Mouse (Mus musculus) hindbrain, embryonic 11.5 days (tissue): ENCODE results near the gene Kif26a. TPM values are rescaled to one million over a fixed set of nuclear protein-coding genes. Genes with fewer than 3 reads are reported as not detected.
A peak's percentile ranks its signal among the peaks of the same experiment; 100 is the strongest.

Experiments used
- ATAC-seq: fragments of 200-750 bp; cut with Nextera tagmentation; 2 replicates; pipeline ENCODE4 v1.8.0; 2017; ENCODE audit warnings: mild to moderate bottlenecking, moderate TSS enrichment, moderate library complexity; ENCODE audit not compliant: low FRiP score
- DNase-seq: peaks from one replicate; pipeline ENCODE4 v3.0.0-alpha.2; 2015; ENCODE audit warnings: low spot score
- H3K27ac ChIP-seq: fragments of 300-500 bp; sonication (generic); 2 replicates; pipeline ENCODE4 v1.5.1; 2014; ENCODE audit warnings: mild to moderate bottlenecking, low read depth, low read length
- H3K27me3 ChIP-seq: fragments of 300-500 bp; sonication (generic); 2 replicates; pipeline ENCODE4 v1.6.1; 2014; ENCODE audit warnings: mild to moderate bottlenecking, low read length, moderate library complexity, mixed read lengths; ENCODE audit not compliant: control insufficient read depth, insufficient read depth
- H3K36me3 ChIP-seq: fragments of 300-500 bp; sonication (generic); 2 replicates; pipeline ENCODE4 v1.6.1; 2014; ENCODE audit warnings: mild to moderate bottlenecking, low read length, moderate library complexity, mixed read lengths; ENCODE audit not compliant: control insufficient read depth, insufficient read depth
- H3K4me1 ChIP-seq: fragments of 300-500 bp; sonication (generic); replicated peaks from 2 replicates; pipeline ENCODE4 v1.6.1; 2014; ENCODE audit warnings: low read length, mixed read lengths; ENCODE audit not compliant: control insufficient read depth, insufficient read depth
- H3K4me2 ChIP-seq: fragments of 300-500 bp; sonication (generic); replicated peaks from 2 replicates; pipeline ENCODE4 v1.6.1; 2014; ENCODE audit warnings: mild to moderate bottlenecking, low read depth, low read length
- H3K4me3 ChIP-seq: fragments of 300-500 bp; sonication (generic); 2 replicates; pipeline ENCODE4 v1.5.1; 2014; ENCODE audit warnings: low read depth, low read length
- H3K9ac ChIP-seq: fragments of 300-500 bp; sonication (generic); 2 replicates; pipeline ENCODE4 v1.6.1; 2014; ENCODE audit warnings: low read depth, low read length
- H3K9me3 ChIP-seq: fragments of 300-500 bp; sonication (generic); 2 replicates; pipeline ENCODE4 v1.6.1; 2016; ENCODE audit warnings: low read length; ENCODE audit not compliant: control insufficient read depth
- WGBS: fragments of 180-500 bp; shearing (Covaris S2); extraction: QIAGEN DNeasy Blood & Tissue Kit; methylation state at CpG from one replicate; pipeline ENCODE4 v1.1.7; 2014; 5-methylcytosine and 5-hydroxymethylcytosine counted together
- polyA plus RNA-seq: library from polyadenylated mRNA; unstranded; fragments of >200 nt; fragmentation: Nextera tagmentation; extraction: Ambion mirVana; gene quantifications from 2 replicates; pipeline ENCODE4 v1.2.1, GENCODE M21; 2014

The Kif26a gene
- polyA plus RNA-seq, 1 experiment from 2014 or later = 2.2 TPM

DNA sequence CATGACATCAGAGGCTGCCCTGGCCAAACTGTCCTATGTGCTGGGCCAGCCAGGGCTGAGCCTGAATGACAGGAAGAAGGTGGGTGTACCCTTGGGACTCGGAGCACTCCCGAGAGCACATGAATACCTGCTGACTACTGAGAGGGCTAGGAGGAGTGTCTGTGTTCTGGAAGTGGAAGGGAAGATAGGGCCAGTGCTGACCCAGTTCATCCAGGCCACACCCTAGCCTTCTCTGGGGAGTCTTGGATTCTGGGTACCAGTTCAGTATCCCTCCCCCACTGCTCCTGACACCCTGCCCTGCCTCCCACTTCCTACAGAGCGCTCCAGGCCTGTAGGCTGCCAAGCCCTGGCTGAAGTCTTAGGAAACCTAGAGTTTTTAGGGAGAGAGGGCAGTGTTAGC lies 24.8 kb upstream of the Kif26a start:
- WGBS = 94% methylated on average over 3 of the region's 3 CpGs
- Histone ChIP-seq H3K9ac (no peak overlapping the region), H3K4me3 (no peak overlapping the region), H3K4me2 (no peak overlapping the region), H3K27me3 (0 out of 2 replicates have a peak, but pooled peaks cover 2% of the 10 kb centered on the region), H3K27ac (no peak overlapping the region), H3K36me3 (no peaks in the 10 kb centered on the region), H3K4me1 (no peaks in the 10 kb centered on the region), H3K9me3 (no peaks in the 10 kb centered on the region)
- DNase-seq (no peak), ATAC-seq (no peak)

- Histone ChIP-seq H3K4me1 (no peaks in the 10 kb centered on the region), H3K36me3 (no peaks in the 10 kb centered on the region), H3K9ac (no peak overlapping the region), H3K4me3 (no peak overlapping the region), H3K9me3 (no peaks in the 10 kb centered on the region), H3K27me3 (peaks cover 7% of the 10 kb centered on the region), H3K27ac (no peak overlapping the region), H3K4me2 (no peak overlapping the region)
- ATAC-seq (no peak), DNase-seq (no peak)
- WGBS = 82% methylated on average over 14 of the region's 14 CpGs
Observed at GRCm38 (mm10) chr12:112125903-112126302, 20.1 kb upstream of the Kif26a start.

DNA sequence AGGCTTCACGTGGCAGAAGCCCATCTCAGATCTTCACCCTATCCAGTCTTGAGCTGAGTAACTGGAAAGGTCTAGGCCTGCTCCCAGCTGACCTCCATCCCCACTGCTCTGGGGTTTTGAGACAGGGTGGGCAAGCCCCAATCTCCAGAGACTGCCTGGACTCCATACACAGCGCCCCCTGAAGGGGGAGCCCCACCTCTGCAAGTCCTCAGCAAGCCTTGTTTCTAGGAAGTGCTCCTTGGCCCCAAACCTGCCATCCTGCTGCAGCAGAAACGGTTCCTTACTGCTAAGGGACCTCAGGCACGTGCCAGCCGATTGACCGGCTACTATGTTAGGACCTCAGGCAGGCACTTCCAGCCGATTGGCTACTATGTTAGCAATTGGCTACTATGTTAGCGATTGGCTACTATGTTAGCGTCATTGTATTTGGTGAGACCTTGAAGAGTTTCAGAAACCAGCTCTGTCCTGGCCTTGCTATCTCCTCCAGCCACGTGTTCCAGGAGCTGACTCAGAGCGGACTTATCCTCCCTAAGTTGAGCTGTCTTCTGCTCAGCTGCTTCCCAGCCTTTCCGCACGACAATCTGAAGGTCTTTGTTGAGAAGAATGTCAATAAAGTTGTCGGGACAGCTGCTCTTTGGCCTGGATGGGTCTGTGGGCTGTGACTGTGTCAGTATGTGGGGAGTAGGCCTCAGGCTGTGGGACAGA lies 18.9 kb upstream of the Kif26a start:
- H3K27me3 ChIP-seq = peaks cover 17% of the 10 kb centered on the region

GRCm38 (mm10) chr12:112128526-112128925 lies 17.5 kb upstream of the Kif26a start:
- ATAC-seq (no peak), DNase-seq (no peak)
- H3K4me1 ChIP-seq = no peaks in the 10 kb centered on the region
- H3K4me2 ChIP-seq = no peak overlapping the region
- WGBS = 81% methylated on average over 4 of the region's 4 CpGs
- H3K9ac ChIP-seq = no peak overlapping the region
- no peaks in the 10 kb centered on the region for H3K9me3 ChIP-seq
- peaks cover 23% of the 10 kb centered on the region for H3K27me3 ChIP-seq
- H3K4me3 ChIP-seq = no peak overlapping the region
- no peaks in the 10 kb centered on the region for H3K36me3 ChIP-seq
- H3K27ac ChIP-seq = no peak overlapping the region

More for the DNA sequence above, 18.9 kb upstream of the Kif26a start:
- Histone ChIP-seq H3K27ac (no peak overlapping the region), H3K4me2 (no peak overlapping the region), H3K9ac (no peak overlapping the region), H3K4me3 (no peak overlapping the region), H3K9me3 (no peaks in the 10 kb centered on the region), H3K4me1 (no peaks in the 10 kb centered on the region), H3K36me3 (no peaks in the 10 kb centered on the region)
- 63% methylated on average over 14 of the region's 14 CpGs for WGBS
- DNase-seq (no peak), ATAC-seq (no peak)

DNA sequence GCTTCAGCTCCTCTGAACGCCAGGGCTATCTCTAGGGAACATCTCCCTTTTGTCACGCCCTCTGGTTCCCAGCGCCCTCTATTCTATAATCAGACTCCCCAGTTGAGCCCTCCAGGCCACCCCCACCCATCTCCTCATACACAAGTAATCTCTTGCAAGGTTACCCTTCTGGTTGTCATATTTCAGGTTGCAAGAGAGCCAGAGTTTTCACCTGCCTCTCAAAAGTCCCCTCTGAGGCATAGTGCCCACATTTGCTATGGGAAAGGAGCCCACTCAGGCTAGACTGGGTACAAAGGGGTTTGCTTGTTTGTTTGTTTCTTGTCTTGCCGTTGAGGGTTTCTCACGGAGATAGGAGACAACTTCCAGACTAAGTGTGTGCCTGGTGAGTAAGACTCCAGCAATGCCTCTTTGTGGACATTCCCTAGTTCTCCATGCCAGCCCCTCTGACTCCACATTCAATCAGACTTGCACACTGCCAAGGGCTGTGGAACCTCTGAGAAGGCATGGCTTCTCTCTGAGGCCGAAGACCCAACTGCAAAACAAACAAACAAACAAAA lies 16.6 kb upstream of the Kif26a start:
- Histone ChIP-seq H3K4me2 (no peak overlapping the region), H3K4me3 (no peak overlapping the region), H3K36me3 (no peaks in the 10 kb centered on the region), H3K9ac (no peak overlapping the region), H3K27me3 (peaks cover 23% of the 10 kb centered on the region), H3K4me1 (no peaks in the 10 kb centered on the region), H3K27ac (no peak overlapping the region), H3K9me3 (no peaks in the 10 kb centered on the region)
- WGBS = 64% methylated on average over 6 of the region's 6 CpGs
- ATAC-seq (no peak), DNase-seq (no peak)

DNA sequence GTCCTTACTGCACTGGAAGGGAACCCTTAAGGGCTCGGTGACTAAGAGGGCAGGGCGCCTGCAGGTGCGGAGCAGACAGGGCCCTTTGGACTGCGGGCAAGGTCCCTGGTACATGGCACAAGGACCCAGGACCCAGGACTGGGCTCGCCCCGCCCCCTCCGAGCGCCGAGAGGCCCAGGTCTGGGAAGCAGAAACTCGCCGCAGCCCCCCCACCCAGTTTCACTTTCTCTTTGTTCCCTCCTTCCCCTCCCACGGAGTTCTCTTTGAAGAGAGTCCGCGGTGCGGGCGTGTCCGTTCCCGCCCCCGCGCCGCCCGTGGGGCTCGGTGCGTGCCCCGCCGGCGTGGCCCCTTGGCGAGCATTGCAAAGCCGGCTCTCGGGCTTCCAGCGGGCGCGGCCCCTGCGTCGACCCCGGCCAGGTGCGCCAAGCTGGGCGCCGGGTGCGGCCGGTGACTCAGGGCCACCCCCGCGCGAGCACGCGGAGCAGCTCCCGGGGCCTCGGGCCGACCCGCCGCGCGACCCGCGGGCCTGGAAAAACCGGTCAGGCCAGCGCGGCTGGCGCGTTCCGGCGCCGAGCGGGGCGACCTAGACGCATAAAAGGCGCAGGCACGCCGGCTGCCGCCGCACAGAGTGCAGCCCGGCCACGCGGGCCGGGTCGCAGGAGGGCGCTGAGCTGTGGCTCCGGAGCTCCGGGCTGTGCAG lies 15.7 kb upstream of the Kif26a start:
- peaks cover 23% of the 10 kb centered on the region for H3K27me3 ChIP-seq
- under 1% methylated on average over 76 of the region's 79 CpGs for WGBS
- peak overlapping the region; percentile 62 for H3K4me3 ChIP-seq
- H3K9me3 ChIP-seq = no peaks in the 10 kb centered on the region
- H3K4me2 ChIP-seq = peak overlapping the region; percentile 96
- DNase-seq = peak; percentile 74
- H3K4me1 ChIP-seq = no peaks in the 10 kb centered on the region
- H3K9ac ChIP-seq = peak overlapping the region; percentile 75
- no peaks in the 10 kb centered on the region for H3K36me3 ChIP-seq
- H3K27ac ChIP-seq = no peak overlapping the region
- ATAC-seq = peak; percentile 77

GRCm38 (mm10) chr12:112130957-112131356 lies 15.1 kb upstream of the Kif26a start:
- H3K27ac ChIP-seq = no peak overlapping the region
- H3K4me3 ChIP-seq = peak overlapping the region; percentile 62
- ATAC-seq (peak; percentile 36), DNase-seq (no peak)
- H3K4me2 ChIP-seq = peak overlapping the region; percentile 96
- peak overlapping the region; percentile 75; the same call in 1 of the 2 replicates for H3K9ac ChIP-seq
- no peaks in the 10 kb centered on the region for H3K9me3 ChIP-seq
- 9% methylated on average over 32 of the region's 32 CpGs for WGBS
- H3K36me3 ChIP-seq = no peaks in the 10 kb centered on the region
- no peaks in the 10 kb centered on the region for H3K4me1 ChIP-seq
- H3K27me3 ChIP-seq = peaks cover 23% of the 10 kb centered on the region

DNA sequence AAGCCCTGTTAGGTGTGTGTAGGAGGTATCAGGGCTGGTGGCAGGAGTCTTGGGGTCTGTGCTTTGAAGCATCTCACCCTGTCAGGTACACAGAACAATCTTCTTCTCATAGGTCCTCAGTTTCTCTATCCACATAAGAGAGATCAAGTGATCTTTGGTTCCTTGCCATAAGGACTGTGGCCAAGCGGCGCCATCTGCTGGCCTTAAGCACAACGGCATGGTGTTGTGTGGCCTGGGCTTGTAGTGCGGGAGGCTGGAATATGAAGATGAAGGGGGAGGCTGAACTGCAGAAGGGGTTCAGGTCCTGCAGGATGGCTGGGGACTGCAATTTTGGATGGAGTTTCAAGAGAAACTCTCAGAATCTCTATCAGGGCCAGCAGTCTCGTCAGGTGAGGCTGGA lies 5.8 kb upstream of the Kif26a start:
- Histone ChIP-seq H3K4me3 (no peak overlapping the region), H3K27ac (no peak overlapping the region), H3K4me2 (no peak overlapping the region), H3K9ac (no peak overlapping the region), H3K4me1 (0 out of 2 replicates have a peak, but pooled peaks cover 3% of the 10 kb centered on the region), H3K36me3 (no peaks in the 10 kb centered on the region), H3K27me3 (peaks cover 36% of the 10 kb centered on the region), H3K9me3 (no peaks in the 10 kb centered on the region)
- DNase-seq = peak; percentile 80
- no peak for ATAC-seq
- 3% methylated on average over 5 of the region's 5 CpGs for WGBS
